In genomic region chr1:149896590-149896989, GRCm38 (mm10) we compare ENCODE assay signal across 13 mouse cellular contexts.
DNase-seq lines count a peak whose midpoint lies in the region; ATAC-seq and TF ChIP-seq lines count a peak whose summit lies in the region.
"Had no signal": no experiment of that assay in that cellular context is flagged by ENCODE, and none has a peak within 500 bp of the region (broad histone marks: within the 10 kb centered on the region; RNA-seq: fewer than 3 reads in every experiment).

No protein-coding gene starts in this region.

- H3K4me2 ChIP-seq in forebrain, embryonic 14.5 days (ENCODE audit: low read length): no peak overlapping the region; the same call in 1 of the 2 replicates
- no peak overlapping the region for H3K4me2 ChIP-seq in kidney, embryonic 14.5 days (replicated peaks; ENCODE audit: low read depth, low read length)
- H3K4me2 ChIP-seq: liver, embryonic 13.5 days had no signal

- peak; percentile 8 for DNase-seq in left cerebral cortex, postnatal 4 days
- no peak for DNase-seq in left cerebral cortex, adult 9 months (ENCODE audit: low spot score in 2 of 2)
- peak; percentile 90 for DNase-seq in forebrain, embryonic 14.5 days (ENCODE audit: low spot score)
- peak; percentile 8 for DNase-seq in hindlimb bud, embryonic 11.5 days (ENCODE audit: extremely low spot score, low read depth, low spot score)
- peak; percentile 62 for DNase-seq in retina, embryonic 14.5 days (ENCODE audit: low spot score)
- DNase-seq in lung, postnatal 10 days: no peak
- no peak for DNase-seq in kidney, adult 2 months
- DNase-seq: adrenal gland, postnatal 36 days; kidney, adult 8-10 months; liver, embryonic 13.5 days; lung, postnatal 14 days had no signal

- WGBS in forebrain, embryonic 14.5 days: 30% methylated on average over 5 of the region's 5 CpGs
- WGBS in kidney, embryonic 14.5 days: 57% methylated on average over 5 of the region's 5 CpGs
- WGBS in kidney, adult 2 months: 60% methylated on average over 5 of the region's 5 CpGs

- no peak overlapping the region for H3K4me3 ChIP-seq in forebrain, embryonic 14.5 days (ENCODE audit: low read depth, low read length)
- H3K4me3 ChIP-seq in kidney, embryonic 14.5 days (ENCODE audit: low read length): no peak overlapping the region
- H3K4me3 ChIP-seq in kidney, adult 2 months (ENCODE audit: insufficient read depth, low read depth, low read length): no peak overlapping the region
- H3K4me3 ChIP-seq: layer of hippocampus, adult 2 months; liver, embryonic 13.5 days had no signal

- peaks cover 5% of the 10 kb centered on the region; the same call in 1 of the 2 replicates for H3K4me1 ChIP-seq in forebrain, embryonic 14.5 days (ENCODE audit: control insufficient read depth, insufficient read depth, low read length)
- no peaks in the 10 kb centered on the region for H3K4me1 ChIP-seq in kidney, embryonic 14.5 days (ENCODE audit: control insufficient read depth, insufficient read depth, low read length)
- H3K4me1 ChIP-seq in kidney, adult 2 months (ENCODE audit: control insufficient read depth, insufficient read depth, low read length): no peaks in the 10 kb centered on the region; the same call in 1 of the 2 replicates
- H3K4me1 ChIP-seq: liver, embryonic 13.5 days had no signal

- no peak overlapping the region for H3K27ac ChIP-seq in forebrain, embryonic 14.5 days (ENCODE audit: low read depth, low read length)
- no peak overlapping the region for H3K27ac ChIP-seq in kidney, embryonic 14.5 days (ENCODE audit: low read depth, low read length)
- H3K27ac ChIP-seq in kidney, adult 2 months (ENCODE audit: insufficient read depth, low read depth, low read length): no peak overlapping the region
- H3K27ac ChIP-seq: layer of hippocampus, adult 2 months; liver, embryonic 13.5 days had no signal

- no peak for TF ChIP-seq CTCF in kidney, adult 2 months (conservative IDR thresholded peaks at IDR 0.05; ENCODE audit: insufficient read depth, insufficient read length, low read depth, low read length)

- peak; percentile 98 for ATAC-seq in forebrain, embryonic 14.5 days
- no peak for ATAC-seq in kidney, embryonic 14.5 days (ENCODE audit: low FRiP score, low TSS enrichment)

- intact Hi-C loops in left cerebral cortex, postnatal 4 days (cut with DNase I): no loop called here

- H3K9ac ChIP-seq in forebrain, embryonic 14.5 days (ENCODE audit: low read length): no peak overlapping the region
- H3K9ac ChIP-seq in kidney, embryonic 14.5 days (ENCODE audit: low read depth, low read length): no peak overlapping the region
- H3K9ac ChIP-seq: liver, embryonic 13.5 days had no signal

- no peaks in the 10 kb centered on the region for H3K9me3 ChIP-seq in forebrain, embryonic 14.5 days (replicated peaks; ENCODE audit: control insufficient read depth, low read length)
- H3K9me3 ChIP-seq in kidney, embryonic 14.5 days (ENCODE audit: control insufficient read depth, low read length): no peaks in the 10 kb centered on the region
- H3K9me3 ChIP-seq: liver, embryonic 13.5 days had no signal

- no peaks in the 10 kb centered on the region for H3K27me3 ChIP-seq in forebrain, embryonic 14.5 days (replicated peaks; ENCODE audit: control insufficient read depth, insufficient read depth, low read length)
- H3K27me3 ChIP-seq in kidney, embryonic 14.5 days (ENCODE audit: control insufficient read depth, insufficient read depth, low read length): no peaks in the 10 kb centered on the region
- H3K27me3 ChIP-seq in kidney, adult 2 months (replicated peaks; ENCODE audit: control insufficient read depth, insufficient read depth, low read length): no peaks in the 10 kb centered on the region
- H3K27me3 ChIP-seq: liver, embryonic 13.5 days had no signal

- H3K36me3 ChIP-seq in forebrain, embryonic 14.5 days (ENCODE audit: control insufficient read depth, insufficient read depth, low read length): no peaks in the 10 kb centered on the region
- no peaks in the 10 kb centered on the region for H3K36me3 ChIP-seq in kidney, embryonic 14.5 days (ENCODE audit: control insufficient read depth, insufficient read depth, low read length)
- no peaks in the 10 kb centered on the region for H3K36me3 ChIP-seq in kidney, adult 2 months (ENCODE audit: control insufficient read depth, insufficient read depth, low read length)
- H3K36me3 ChIP-seq: liver, embryonic 13.5 days had no signal

- TF ChIP-seq POLR2A in kidney, adult 2 months (IDR thresholded peaks at IDR 0.05; ENCODE audit: low read depth, low read length): no peak

Comparison
In these comparisons a context has a peak if more than half of its experiments do, and no peak if none do; other contexts are left out.
1. DNase-seq: peak in left cerebral cortex, postnatal 4 days (single experiment), forebrain, embryonic 14.5 days (single experiment), hindlimb bud, embryonic 11.5 days (single experiment) and retina, embryonic 14.5 days (single experiment); none in left cerebral cortex, adult 9 months (0 of 2), lung, postnatal 10 days (single experiment) and kidney, adult 2 months (single experiment).